Mouse (Mus musculus) intestine, embryonic 16.5 days (tissue): Measurements from ENCODE around the gene Nudt17. TPM values are rescaled to one million over a fixed set of nuclear protein-coding genes. Genes with fewer than 3 reads are reported as not detected.

Experiments
- ATAC-seq: fragments of 200-750 bp; cut with Nextera tagmentation; 2 replicates; pipeline ENCODE4 v1.8.0; 2017; ENCODE audit warnings: moderate TSS enrichment, moderate library complexity
- H3K27ac ChIP-seq: fragments of 300-500 bp; sonication (generic); 2 replicates; pipeline ENCODE4 v1.5.1; 2014; ENCODE audit warnings: mild to moderate bottlenecking, low read length
- H3K27me3 ChIP-seq: fragments of 300-500 bp; sonication (generic); replicated peaks from 2 replicates; pipeline ENCODE4 v1.6.1; 2014; ENCODE audit warnings: low read length, control low read depth, mixed read lengths; ENCODE audit not compliant: control insufficient read depth, insufficient read depth
- H3K36me3 ChIP-seq: fragments of 300-500 bp; sonication (generic); 2 replicates; pipeline ENCODE4 v1.6.1; 2014; ENCODE audit warnings: low read length, control low read depth; ENCODE audit not compliant: control insufficient read depth, insufficient read depth
- H3K4me1 ChIP-seq: fragments of 300-500 bp; sonication (generic); 2 replicates; pipeline ENCODE4 v1.6.1; 2014; ENCODE audit warnings: low read length, control low read depth, mixed read lengths; ENCODE audit not compliant: control insufficient read depth, insufficient read depth
- H3K4me2 ChIP-seq: fragments of 300-500 bp; sonication (generic); 2 replicates; pipeline ENCODE4 v1.6.1; 2014; ENCODE audit warnings: low read depth, low read length, control low read depth
- H3K4me3 ChIP-seq: fragments of 300-500 bp; sonication (generic); 2 replicates; pipeline ENCODE4 v1.5.1; 2014; ENCODE audit warnings: mild to moderate bottlenecking, low read length
- H3K9ac ChIP-seq: fragments of 300-500 bp; sonication (generic); 2 replicates; pipeline ENCODE4 v1.6.1; 2014; ENCODE audit warnings: low read depth, low read length
- H3K9me3 ChIP-seq: fragments of 300-500 bp; sonication (generic); 2 replicates; pipeline ENCODE4 v1.6.1; 2016; ENCODE audit warnings: low read length, control low read depth; ENCODE audit not compliant: control insufficient read depth
- WGBS: fragments of 180-500 bp; shearing (Covaris S2); extraction: QIAGEN DNeasy Blood & Tissue Kit; methylation state at CpG from one replicate; pipeline ENCODE4 v1.1.7; 2014; 5-methylcytosine and 5-hydroxymethylcytosine counted together
- polyA plus RNA-seq: library from polyadenylated mRNA; unstranded; fragments of >200 nt; fragmentation: Nextera tagmentation; extraction: Ambion mirVana; gene quantifications from 2 replicates; pipeline ENCODE4 v1.2.1, GENCODE M21; 2015

The Nudt17 gene
- polyA plus RNA-seq, 1 experiment from 2014 or later = 6.2 TPM

DNA sequence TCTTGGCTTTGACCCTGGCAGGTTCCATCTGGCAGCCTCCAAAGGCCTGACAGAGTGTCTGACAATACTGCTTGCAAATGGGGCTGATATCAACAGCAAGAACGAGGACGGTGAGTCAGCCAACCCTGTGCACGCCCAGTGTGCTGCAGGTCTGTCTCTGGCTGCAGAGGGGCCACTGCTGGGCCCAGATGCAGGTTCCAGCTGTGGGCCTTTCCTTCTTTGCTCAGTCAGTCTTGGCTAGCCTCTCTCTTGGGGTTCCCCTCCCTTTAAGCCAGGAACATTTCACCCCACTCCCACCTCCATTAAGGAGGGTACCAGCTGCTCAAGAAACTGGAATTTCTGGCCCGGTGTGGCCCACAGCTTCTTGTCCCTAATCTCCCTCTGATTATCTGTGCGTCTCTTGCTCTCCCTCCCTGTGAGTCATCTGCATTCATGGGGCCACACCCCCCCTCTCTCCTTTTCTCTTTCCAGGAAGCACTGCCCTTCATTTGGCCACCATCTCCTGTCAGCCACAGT lies 29.1 kb downstream of the Nudt17 start:
- Histone ChIP-seq H3K4me3 (no peak overlapping the region), H3K9ac (no peak overlapping the region), H3K9me3 (no peaks in the 10 kb centered on the region), H3K36me3 (no peaks in the 10 kb centered on the region), H3K27me3 (peaks cover 4% of the 10 kb centered on the region; the same call in 1 of the 2 replicates), H3K4me1 (peaks cover 8% of the 10 kb centered on the region), H3K27ac (no peak overlapping the region), H3K4me2 (no peak overlapping the region)
- WGBS = 31% methylated on average over 5 of the region's 5 CpGs
- peak; percentile 84 for ATAC-seq

DNA sequence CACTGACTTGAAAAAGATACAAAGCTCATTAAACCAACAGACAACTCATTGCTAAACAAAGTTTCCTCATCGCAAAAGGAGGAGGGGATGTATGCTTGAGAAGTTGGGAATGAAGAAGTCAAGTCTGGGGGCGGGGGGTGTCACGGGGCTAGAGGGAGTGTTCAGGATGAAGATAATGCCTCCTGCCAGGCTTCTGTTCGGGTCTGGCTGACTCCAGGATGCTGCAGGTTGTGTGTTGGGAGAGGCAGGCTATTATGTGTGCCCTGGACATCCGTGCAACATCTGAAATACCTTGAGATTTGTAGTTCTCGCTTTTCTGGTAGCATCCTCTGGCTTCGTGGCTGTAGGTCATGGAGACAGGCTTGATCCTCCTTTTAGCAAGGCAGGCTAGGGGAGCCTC lies 29.9 kb downstream of the Nudt17 start:
- H3K27ac ChIP-seq = no peak overlapping the region
- H3K27me3 ChIP-seq = no peaks in the 10 kb centered on the region
- 70% methylated on average over 7 of the region's 7 CpGs for WGBS
- H3K36me3 ChIP-seq = no peaks in the 10 kb centered on the region
- no peak for ATAC-seq
- no peak overlapping the region for H3K4me2 ChIP-seq
- no peak overlapping the region for H3K4me3 ChIP-seq
- no peak overlapping the region for H3K9ac ChIP-seq
- H3K4me1 ChIP-seq = peaks cover 8% of the 10 kb centered on the region
- no peaks in the 10 kb centered on the region for H3K9me3 ChIP-seq

DNA sequence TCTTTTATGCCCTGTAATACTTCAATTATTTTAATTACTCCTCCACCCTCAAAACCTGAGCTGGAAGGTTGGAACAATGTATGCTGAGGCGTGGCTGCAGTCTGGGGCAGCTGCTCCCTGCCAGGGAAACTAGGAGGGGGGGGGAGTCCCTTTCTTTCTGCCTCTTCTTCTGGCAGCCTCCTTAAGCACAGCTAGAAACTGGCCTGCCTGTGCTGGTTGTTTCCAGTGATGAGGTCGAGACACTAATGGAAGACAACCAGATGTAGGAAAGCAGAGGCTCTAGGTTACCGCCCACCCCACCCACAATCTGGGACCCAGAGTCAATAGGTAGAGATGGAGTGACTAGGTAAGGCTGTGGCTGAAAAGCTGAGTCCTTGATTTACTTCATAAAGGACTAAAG lies 32.7 kb downstream of the Nudt17 start:
- H3K9me3 ChIP-seq = no peaks in the 10 kb centered on the region
- peak; percentile 50 for ATAC-seq
- peaks cover 9% of the 10 kb centered on the region for H3K4me1 ChIP-seq
- no peak overlapping the region for H3K4me2 ChIP-seq
- WGBS = 51% methylated on average over 3 of the region's 3 CpGs
- H3K4me3 ChIP-seq = no peak overlapping the region
- no peaks in the 10 kb centered on the region for H3K27me3 ChIP-seq
- H3K9ac ChIP-seq = no peak overlapping the region
- H3K36me3 ChIP-seq = no peaks in the 10 kb centered on the region
- no peak overlapping the region for H3K27ac ChIP-seq

DNA sequence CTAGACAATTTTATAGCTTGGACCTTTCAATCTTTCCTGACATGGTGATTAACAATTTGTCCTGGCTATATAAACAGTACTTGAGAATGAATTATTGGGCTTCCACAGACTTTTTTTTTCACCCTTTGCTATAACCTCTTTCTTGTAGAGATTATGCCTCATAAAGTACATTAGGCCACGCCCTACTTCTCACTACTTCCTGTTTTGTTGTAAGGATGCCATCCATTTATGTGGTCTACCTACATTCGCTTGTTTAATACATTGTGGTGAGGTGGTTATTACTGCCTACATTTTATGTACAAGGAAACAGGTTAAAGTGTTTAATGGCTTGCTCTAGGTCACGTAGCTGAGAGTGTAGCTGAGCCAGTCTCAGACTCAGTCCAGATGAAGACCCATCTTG lies 33.2 kb downstream of the Nudt17 start:
- WGBS = 73% methylated on average over 3 of the region's 3 CpGs
- no peaks in the 10 kb centered on the region for H3K9me3 ChIP-seq
- H3K9ac ChIP-seq = no peak overlapping the region
- ATAC-seq = peak; percentile 11; the same call in 1 of the 2 replicates
- no peak overlapping the region for H3K4me3 ChIP-seq
- no peak overlapping the region for H3K27ac ChIP-seq
- H3K36me3 ChIP-seq = no peaks in the 10 kb centered on the region
- peaks cover 14% of the 10 kb centered on the region for H3K4me1 ChIP-seq
- H3K4me2 ChIP-seq = no peak overlapping the region
- H3K27me3 ChIP-seq = peaks cover 5% of the 10 kb centered on the region; the same call in 1 of the 2 replicates

DNA sequence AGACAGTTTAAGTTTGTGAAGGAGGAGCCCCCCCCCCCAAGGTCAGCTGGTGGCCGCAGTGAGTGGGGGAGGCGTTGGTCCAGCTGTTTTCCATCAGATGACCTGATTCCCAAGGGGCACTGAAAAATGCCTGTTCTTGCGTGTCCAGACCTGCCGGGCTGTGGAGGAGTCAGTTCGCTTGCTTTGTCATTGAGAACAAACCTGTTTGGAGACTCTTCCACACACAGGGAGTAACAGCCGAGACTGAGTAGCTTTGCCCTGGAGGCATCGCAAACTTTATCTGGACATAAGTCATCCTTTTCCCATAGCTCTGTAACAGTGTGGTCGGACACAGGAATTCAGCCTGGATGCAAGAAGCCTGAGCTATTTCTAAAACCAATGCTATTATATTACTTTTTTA lies 33.9 kb downstream of the Nudt17 start:
- 41% methylated on average over 8 of the region's 8 CpGs for WGBS
- no peak for ATAC-seq

DNA sequence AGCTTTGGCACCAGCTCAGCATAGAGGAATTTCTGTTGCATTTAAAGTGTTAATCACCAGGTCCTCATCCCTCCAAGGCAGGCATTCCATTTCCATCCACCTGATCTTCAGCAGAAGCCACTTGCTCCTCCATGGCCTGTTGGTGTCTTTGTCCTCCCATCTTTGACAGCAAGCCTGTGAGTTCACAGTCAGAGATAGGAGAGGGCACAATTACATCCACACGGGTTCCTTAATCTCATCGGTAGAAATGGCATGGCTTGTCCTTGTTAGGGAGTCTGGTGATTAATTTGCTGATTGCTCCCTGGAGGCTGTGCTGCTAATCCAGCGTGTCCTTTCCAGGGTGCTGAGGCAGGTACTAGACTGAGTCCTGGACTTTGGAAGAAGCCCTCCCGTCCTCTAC lies 34.8 kb downstream of the Nudt17 start:
- H3K27me3 ChIP-seq = peaks cover 5% of the 10 kb centered on the region; the same call in 1 of the 2 replicates
- no peak overlapping the region for H3K4me3 ChIP-seq
- no peak overlapping the region for H3K4me2 ChIP-seq
- no peak overlapping the region for H3K27ac ChIP-seq
- peaks cover 17% of the 10 kb centered on the region for H3K4me1 ChIP-seq
- no peak overlapping the region for H3K9ac ChIP-seq
- no peak for ATAC-seq
- H3K36me3 ChIP-seq = no peaks in the 10 kb centered on the region
- 75% methylated on average over 4 of the region's 4 CpGs for WGBS
- no peaks in the 10 kb centered on the region for H3K9me3 ChIP-seq

More for the DNA sequence above, 33.9 kb downstream of the Nudt17 start:
- Histone ChIP-seq H3K9ac (no peak overlapping the region), H3K4me1 (peaks cover 16% of the 10 kb centered on the region), H3K36me3 (no peaks in the 10 kb centered on the region), H3K4me2 (no peak overlapping the region), H3K27ac (no peak overlapping the region), H3K9me3 (no peaks in the 10 kb centered on the region), H3K27me3 (peaks cover 5% of the 10 kb centered on the region; the same call in 1 of the 2 replicates), H3K4me3 (no peak overlapping the region)

DNA sequence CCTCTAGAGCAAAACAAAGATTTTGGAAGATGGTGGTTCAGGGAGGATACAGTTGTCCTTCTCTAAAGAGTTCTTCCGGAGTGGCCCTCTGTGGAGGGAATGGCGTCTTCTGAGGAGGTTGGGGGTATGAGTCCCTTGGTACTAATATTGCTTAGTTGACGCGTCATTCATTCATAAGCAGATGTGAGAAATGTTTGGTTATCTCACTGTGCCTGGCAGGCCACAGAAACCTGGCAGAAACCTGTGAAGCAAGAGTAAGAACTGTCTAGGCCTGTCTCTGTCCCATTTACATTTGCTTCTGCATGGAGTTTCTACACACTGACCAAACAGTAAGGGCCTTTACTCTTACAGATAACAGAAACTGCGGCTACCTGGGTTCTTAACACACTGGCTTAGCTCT lies 36.8 kb downstream of the Nudt17 start:
- H3K9ac ChIP-seq = no peak overlapping the region

DNA sequence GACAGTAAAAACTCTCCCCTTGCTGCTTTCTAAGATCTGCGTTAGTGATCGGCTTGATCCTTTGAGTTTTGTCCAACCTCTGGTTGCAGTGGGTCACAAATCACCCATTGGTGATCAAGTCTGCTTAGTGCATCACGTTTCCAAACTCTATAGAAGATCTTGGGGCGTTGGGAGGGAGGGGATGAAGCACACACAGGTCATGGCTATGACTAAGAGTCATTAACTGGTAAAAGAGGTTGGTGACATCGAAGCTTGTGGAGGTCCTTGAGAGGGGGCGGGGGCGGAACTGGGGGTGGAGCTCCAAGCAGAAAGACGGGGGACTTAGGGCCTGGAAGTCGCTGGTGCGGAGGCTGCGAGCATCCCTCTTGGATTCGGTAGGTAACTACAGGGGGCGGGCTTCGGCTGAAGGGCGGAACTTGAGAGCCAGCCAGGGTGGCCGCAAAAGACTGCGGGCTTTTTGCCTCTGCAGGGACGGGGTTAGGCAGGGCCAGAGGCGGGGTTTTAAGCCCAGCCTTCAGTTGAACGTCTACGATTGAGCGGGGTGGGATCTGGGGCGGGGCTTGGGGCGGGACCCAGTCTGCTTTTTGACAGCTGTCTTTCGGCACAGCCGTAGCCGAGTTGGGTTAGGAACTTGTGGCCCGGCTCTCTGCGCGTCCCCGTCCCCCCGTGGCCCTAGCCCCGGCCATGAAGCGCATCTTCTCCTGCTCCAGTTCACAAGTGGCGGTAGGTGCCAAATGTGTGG lies 38.5 kb downstream of the Nudt17 start, which contains the start of gene Ankrd35:
TSS of gene Ankrd35 (plus strand) at position 405 of the 742 bp plus-strand sequence.
- H3K4me3 ChIP-seq = peak within 1 kb of the TSS; percentile 54
- H3K27ac ChIP-seq = no peak within 1 kb of the TSS
- H3K36me3 ChIP-seq = no peaks in the 10 kb centered on the region
- no peaks in the 10 kb centered on the region for H3K9me3 ChIP-seq
- ATAC-seq = peak; percentile 98
- peak within 1 kb of the TSS; percentile 48; the same call in 1 of the 2 replicates for H3K9ac ChIP-seq
- H3K4me1 ChIP-seq = peaks cover 12% of the 10 kb centered on the region
- H3K27me3 ChIP-seq = peaks cover 5% of the 10 kb centered on the region; the same call in 1 of the 2 replicates
- WGBS = 4% methylated on average over 35 of the region's 35 CpGs
- H3K4me2 ChIP-seq = peak within 1 kb of the TSS; percentile 89

More for the DNA sequence above, 36.8 kb downstream of the Nudt17 start:
- Histone ChIP-seq H3K4me1 (peaks cover 17% of the 10 kb centered on the region), H3K4me2 (no peak overlapping the region), H3K4me3 (no peak overlapping the region), H3K9me3 (no peaks in the 10 kb centered on the region), H3K27ac (no peak overlapping the region), H3K27me3 (peaks cover 5% of the 10 kb centered on the region; the same call in 1 of the 2 replicates), H3K36me3 (no peaks in the 10 kb centered on the region)
- ATAC-seq = no peak
- 93% methylated on average over 5 of the region's 5 CpGs for WGBS

DNA sequence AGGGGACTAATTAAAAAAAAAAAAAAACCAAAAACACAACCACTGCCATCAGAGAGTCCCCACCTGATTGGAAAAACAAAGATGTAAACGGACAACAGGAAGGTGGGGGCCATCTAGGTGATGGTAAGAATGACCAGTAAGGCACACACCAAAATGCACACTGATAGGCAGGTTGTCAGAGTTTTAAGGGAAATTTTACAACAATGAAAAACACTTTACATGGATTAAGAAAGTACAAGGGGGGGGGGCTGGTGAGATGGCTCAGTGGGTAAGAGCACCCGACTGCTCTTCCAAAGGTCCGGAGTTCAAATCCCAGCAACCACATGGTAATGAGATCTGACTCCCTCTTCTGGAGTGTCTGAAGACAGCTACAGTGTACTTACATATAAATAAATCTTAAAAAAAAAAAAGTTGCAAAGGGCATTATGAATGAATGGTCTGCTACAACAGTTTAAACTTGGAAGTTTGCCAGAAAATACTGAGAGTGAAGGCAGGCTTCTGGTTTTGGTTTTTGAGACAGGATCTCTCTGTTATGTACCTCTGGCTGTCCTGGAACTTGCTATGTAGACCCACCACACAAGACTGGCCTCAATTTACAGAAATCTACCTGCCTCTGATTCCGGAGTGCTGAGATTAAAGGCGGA lies 39.8 kb downstream of the Nudt17 start:
- H3K27ac ChIP-seq = no peak overlapping the region
- H3K9ac ChIP-seq = no peak overlapping the region
- H3K4me3 ChIP-seq = no peak overlapping the region
- no peak overlapping the region for H3K4me2 ChIP-seq
- no peaks in the 10 kb centered on the region for H3K36me3 ChIP-seq
- peaks cover 5% of the 10 kb centered on the region; the same call in 1 of the 2 replicates for H3K27me3 ChIP-seq
- H3K4me1 ChIP-seq = peaks cover 8% of the 10 kb centered on the region
- H3K9me3 ChIP-seq = no peaks in the 10 kb centered on the region
- no peak for ATAC-seq
- 88% methylated on average over 5 of the region's 5 CpGs for WGBS
